Mouse (Mus musculus): ENCODE measurements around the gene Tubgcp6.

The Tubgcp6 gene

DNA sequence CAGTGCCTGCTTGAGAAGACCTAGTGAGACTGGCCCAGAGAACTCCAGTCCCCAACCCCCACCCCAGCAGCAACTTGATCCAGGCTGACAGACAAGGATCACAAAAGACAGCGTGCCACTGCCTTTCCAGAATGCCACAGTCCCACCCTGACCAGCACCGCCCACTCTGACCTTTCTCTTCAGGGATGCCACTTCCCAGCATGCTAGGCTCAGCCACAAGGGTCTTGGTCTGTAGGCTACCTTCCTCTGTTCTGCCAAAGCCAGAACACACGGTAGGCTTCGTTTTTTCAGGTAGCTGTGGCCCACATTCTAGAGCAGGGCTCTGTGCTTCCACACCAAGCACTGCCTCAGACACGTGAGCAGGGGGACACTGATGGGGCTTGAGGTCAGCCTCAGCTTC, 20.3 kb downstream of the Tubgcp6 start:
- DNase-seq (ENCODE audit: low spot score), result no peak

DNA sequence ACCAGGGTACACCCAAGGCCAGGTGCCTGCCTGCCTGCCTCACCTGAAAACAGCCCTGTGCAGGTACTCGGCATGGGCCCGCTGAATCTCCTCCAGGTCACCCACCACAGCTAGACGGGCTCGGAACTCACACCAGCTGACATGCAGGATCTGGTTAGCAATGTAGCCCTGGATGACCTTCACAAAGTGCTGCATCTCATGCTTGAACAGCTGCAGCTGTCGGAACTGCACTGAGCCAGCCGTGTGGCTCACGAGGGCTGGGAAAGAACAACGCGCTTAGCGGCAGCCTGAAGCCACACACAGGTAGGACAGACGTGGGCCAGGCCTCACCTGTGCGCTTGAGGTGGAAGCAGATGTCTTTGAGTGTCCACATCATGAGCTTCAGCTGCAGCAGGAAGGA, 22.1 kb downstream of the Tubgcp6 start:
- no peak for DNase-seq (ENCODE audit: low spot score)

DNA sequence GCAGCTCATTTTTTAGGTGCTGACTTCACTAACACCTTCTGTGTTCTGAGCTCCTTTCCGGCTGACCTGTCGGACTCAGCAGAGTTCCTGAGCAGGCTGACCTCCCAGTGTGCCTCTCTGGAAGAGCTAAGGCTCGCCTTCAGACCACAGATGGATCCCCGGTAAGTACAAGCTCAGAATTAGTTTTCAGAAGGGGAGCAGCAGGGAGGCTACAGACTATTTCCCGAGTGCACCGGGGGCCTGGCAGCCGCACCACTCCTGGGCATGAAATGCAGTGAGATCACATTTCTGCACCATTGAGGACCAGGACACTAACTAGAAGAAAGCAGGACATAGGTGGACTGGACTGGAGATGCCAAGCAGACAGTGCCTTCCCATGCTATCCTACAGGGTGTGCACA, 24.3 kb downstream of the Tubgcp6 start:
- no peak for DNase-seq (ENCODE audit: low spot score)

- DNase-seq (ENCODE audit: low spot score), result no peak
These were observed 25.5 kb downstream of the Tubgcp6 start for GRCm38 (mm10) chr15:89097450-89097849.

GRCm38 (mm10) chr15:89092181-89092580, 30.7 kb downstream of the Tubgcp6 start:
- no peak for DNase-seq (ENCODE audit: low spot score)

DNA sequence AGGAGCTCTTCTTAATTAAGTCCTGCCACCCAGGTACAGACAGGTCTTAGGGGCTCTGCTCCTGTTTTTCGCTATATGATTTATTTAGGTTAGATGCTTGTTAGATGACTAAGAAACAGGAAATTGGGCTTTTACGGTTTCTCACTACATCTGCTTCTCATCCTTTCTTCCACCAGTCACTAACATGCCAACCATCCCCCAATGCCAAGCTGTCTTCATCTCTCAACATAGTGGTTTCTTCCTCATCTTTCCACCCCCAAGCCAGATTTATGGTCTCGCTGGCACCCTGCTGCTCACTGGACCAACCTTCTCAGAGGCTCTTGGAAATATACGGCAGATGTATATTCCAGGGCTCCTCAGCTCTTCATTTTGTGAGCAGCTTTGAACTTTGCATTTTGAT, 32.2 kb downstream of the Tubgcp6 start:
- DNase-seq (ENCODE audit: low spot score), result no peak

DNA sequence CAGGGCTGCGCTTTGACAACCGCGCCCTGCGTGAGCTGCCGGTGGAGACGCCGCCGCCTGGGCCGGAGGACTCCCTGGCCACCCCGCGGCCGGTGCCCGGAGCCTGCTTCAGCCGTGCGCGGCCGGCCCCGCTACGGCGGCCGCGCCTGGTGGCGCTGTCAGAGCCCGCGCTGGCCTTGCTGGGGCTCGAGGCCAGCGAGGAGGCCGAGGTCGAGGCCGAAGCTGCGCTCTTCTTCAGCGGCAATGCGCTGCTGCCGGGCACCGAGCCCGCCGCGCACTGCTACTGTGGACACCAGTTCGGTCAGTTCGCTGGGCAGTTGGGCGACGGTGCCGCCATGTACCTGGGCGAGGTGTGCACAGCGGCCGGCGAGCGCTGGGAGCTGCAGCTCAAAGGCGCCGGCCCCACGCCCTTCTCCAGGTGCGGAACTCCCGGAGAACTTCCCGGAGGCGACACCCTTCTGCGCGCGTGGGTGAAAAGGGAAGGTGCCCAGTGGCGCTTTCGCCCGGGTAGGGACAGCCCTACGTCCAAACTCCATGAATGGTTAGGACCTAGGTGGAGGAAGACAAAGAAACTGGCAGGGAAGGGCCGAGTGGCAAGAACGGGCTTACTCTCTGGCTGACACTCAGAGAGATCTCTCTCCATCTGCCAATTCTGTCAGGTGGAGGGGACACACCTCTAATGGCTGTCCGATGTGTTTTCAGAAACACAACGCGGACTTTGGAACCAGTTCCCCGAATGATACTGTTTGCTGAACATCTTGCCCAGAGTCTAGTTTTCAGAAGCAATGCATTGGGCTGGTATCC, 33.5 kb downstream of the Tubgcp6 start:
- DNase-seq (ENCODE audit: low spot score), result no peak

DNA sequence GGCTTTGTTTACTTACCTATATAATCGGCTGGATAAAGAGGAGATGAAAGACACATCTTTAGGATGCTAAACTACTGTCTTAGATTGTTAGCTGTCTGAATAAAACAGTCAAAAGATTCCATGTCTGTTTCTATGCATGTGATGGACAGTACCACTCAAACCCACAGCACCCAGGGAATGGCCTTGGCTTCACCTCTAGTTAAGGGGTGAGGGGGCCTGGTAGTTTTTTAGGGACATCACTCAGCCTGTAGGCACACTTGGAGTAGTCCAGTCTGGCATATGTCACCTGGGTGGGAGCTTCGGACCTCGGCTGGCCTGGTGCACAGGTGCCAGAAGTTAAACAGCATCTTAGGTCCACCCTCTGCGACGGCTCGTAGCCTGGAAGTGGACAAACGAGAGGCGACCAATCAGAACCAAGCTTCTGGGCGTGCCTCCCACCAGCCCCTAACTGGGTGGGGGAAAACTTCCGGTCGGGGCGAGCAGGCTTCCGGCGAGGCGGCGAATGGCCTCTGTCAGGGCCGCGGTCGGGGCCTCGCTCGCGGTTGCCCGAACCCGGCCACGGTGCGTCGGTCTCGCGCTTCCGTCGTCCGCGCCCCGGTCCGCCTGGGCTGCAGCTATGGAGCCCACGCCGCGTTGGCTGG, 34.2 kb downstream of the Tubgcp6 start, which contains the start of gene Selenoo:
Gene Selenoo (plus strand): TSS at position 478 of the 641 bp plus-strand sequence.
- peak; percentile 88 for DNase-seq (ENCODE audit: low spot score)

GRCm38 (mm10) chr15:89084826-89085225, 38.1 kb downstream of the Tubgcp6 start:
- no peak for DNase-seq (ENCODE audit: low spot score)

DNA sequence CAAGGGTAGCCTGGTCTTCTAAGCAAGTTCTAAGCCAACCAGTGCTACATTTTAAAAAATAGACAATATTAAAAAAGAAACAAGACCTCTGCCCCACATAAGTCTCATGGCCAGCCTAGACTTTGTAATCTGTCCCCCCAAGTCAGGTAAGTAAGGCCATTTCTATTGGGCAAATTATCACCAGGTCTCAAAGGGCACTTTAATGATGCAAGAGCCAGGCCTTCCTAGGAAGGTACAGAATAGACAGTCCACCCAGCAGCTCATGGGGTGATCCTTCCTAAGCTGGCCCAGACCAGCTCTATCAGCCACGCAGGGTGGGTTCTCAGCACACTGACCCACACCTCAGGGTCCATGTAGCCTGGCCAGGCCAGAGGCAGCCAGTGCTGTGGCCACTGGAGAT, 39.0 kb downstream of the Tubgcp6 start:
- DNase-seq (ENCODE audit: low spot score), result no peak

DNA sequence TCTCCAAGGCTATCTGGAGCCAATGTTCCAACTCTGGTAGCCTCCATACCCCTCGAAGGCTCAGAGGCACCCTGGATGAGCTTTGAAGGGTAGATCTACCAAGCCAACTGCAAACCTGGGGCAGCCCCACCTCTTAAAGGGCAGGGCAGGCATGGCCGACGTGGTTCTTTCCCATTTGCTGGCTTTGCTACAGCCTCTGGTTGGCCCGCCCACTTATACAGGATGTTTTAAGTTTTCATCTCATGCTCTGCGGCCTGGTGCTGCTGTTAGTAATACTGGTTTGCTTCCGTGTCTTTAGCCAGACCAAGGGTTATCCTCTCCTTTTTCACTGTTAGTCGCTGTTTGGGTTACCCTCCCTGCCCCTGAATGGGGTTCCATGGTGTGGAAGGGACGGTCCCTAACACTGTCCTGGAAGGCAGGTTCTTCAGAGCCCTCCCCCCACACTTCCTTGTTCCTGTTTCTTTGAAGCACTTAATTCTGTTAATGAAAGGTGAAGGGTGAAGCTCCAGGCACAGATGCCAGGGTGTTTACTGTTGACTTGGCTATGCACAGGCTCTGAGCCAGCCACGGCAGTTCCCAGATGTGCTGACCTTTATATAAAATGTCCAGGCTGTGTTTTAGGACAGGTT, 44.6 kb downstream of the Tubgcp6 start:
- no peak for DNase-seq (ENCODE audit: low spot score)

DNA sequence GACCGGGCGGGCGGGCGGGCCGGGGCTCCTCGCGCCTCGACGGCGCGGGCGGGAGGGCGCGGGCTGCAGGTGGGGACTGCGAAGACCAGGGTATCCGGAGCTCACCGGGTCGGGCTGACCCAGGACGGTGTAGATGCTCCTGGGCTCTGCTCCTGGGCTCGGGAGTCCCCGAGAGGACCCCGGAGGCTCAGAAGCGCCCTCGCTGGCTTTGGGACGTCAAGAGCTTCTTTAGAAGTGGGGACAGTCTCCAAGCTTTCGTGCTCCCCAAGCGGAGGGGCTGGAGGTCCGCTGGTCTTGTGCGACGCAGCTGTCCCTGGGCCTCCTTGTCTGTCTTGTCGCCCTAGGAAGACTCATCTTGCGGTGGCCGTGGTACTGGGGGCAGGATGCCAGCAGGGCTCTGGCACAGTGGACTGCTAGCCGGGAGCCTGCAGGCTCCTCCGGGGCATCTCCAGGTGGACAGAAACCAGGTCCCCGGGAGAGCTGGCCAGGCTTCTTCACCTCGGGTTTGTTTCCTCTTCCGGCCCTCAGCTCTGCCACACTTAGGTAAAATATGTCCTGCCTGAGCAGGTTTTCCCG, 46.7 kb downstream of the Tubgcp6 start:
- peak; percentile 54 for DNase-seq (ENCODE audit: low spot score)

DNA sequence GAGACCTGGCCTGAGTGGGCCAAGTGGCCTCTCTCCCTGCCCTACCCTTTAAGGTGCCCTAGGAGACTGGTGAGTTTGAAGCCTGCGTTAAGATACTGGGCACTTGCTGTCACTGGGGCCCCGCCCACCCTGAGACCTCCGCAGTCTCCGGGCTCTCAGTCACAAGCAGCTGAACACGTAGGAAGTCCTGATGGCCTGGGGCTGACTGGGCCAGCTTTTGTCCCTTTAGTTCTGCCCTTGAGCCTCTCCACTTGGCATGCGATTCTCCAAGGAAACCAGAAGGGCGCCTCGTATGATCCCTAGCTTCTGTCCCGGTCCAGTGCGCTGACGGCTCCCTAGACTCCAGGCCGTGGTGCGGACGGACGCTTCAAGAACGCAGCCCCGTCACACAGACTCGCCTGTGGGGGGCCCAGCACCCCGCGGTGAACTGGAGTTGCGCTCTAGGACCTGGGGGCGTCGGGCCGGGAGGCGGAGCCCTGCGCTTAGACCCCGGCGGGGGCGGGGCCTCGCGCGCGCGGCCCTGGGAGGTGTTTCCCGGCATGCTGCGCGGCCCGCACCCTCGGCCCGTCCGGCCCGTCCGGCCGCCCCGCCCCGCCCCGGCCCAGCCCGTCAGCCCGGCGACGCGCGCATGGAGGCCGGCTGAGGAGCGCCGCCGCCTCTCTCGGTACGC, 47.3 kb downstream of the Tubgcp6 start:
- peak; percentile 85 for DNase-seq (ENCODE audit: low spot score)

- no peak for DNase-seq (ENCODE audit: low spot score)
These were observed 48.1 kb downstream of the Tubgcp6 start, which contains the start of gene Trabd for GRCm38 (mm10) chr15:89074613-89075477. Trabd (plus strand) TSS chr15:89075124.

DNA sequence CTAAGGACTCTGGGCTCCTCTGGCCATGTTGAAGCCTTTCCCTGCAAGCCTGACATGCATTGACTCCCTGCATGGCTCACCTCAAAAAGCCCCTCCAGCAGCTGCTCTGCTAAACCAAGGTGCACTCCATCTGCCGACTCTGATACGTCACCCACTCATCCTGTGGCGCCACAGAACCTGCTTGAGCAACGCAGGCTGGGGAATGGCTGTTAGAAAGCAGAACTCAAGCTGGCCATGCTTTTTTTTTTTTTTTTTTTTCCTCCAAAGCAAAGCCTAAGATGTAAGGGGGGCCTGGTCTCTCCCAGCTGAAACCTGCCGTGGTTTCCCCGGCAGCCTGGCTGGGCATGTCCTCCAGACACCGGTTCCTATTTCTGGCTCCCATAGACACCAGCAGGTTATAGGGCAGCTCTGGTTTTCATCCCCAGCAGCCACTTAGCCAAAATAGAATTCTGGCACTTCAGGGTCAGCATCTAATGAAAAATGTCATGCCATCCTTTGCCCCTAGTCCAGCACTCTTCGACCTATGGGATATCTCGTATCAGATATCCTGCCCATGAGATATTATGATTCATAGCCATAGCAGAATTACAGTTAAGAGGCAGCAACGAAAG, 48.8 kb downstream of the Tubgcp6 start:
- no peak for DNase-seq (ENCODE audit: low spot score)

DNA sequence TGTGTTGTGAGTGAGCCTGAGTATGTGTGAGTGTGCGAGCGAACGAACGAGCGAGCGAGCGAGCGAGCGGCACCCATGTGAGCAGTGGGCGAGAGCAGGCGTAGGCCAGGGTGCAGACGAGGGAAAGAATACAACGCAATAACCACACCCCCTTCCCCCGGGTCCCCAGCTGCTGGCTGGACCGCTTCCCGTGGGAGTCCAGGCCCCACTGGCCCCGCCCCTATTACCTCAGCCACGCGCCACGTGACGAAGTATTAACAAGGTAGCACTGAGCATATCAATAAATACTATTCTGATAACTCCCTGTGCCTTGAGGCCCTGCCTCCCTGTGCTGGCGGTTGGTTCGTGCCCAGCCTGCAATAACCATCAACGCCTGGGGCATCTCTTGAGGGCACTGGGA, 52.3 kb downstream of the Tubgcp6 start:
- peak; percentile 54 for DNase-seq (ENCODE audit: low spot score)

DNA sequence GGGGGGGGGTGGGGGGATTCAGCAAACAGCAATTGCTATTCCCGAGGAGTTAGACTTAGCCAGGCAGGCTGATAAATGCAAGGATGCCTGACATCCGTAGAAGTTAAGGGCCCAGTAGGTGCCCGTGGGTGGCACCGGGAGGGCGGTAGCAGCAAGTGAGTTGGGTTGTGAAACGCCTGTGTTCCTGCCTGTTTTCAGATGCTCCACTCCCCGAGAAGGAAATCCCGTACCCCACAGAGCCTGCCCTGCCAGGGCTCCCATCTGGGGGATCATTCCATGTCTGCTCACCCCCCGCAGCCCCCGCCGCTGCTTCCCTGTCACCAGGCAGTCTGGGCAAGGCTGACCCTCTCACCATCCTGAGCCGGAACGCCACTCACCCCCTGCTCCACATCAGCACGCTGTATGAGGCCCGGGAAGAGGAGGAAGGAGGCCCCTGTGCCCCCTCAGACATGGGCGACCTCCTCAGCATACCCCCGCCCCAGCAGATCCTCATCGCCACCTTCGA, 53.5 kb downstream of the Tubgcp6 start:
- DNase-seq (ENCODE audit: low spot score), result no peak

GRCm38 (mm10) chr15:89068226-89068625, 54.7 kb downstream of the Tubgcp6 start:
- no peak for DNase-seq (ENCODE audit: low spot score)

GRCm38 (mm10) chr15:89067609-89068008, 55.3 kb downstream of the Tubgcp6 start:
- no peak for DNase-seq (ENCODE audit: low spot score)

GRCm38 (mm10) chr15:89064891-89065290, 58.0 kb downstream of the Tubgcp6 start:
- DNase-seq (ENCODE audit: low spot score), result no peak

All from layer of hippocampus, adult 11-12 months (tissue).